Mouse (Mus musculus): ENCODE results near the gene Gm3676. TPM values are rescaled to one million over a fixed set of nuclear protein-coding genes. Genes with fewer than 3 reads are reported as not detected.
"Not testable (repeated sequence)": the region's sequence is repeated elsewhere in the genome, so short reads cannot be mapped to it uniquely, and the experiment has no call there.

Gene Gm3676
- not detected for total RNA-seq (2021)
- long read RNA-seq, experiment 1 = 0 reads
- long read RNA-seq, experiment 2 = 0 reads

DNA sequence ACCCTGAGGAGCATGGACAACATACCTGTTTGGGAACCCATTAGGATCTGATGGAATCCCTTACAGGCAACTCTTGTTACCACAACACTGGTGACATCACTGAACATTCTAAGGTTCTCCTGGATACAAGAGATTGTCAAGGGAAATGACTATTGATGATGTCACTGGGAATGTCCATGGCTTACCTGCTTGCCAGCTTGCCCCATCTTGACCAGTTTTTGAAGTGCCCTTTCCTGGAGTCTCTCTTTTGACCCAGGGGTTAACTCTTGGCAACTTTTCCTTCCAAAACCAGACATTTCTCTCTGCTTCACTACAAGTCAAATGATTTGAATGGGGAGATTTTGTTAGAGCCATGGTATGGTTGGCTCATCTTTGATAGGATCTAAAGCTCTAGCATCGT is at the start of gene Gm3676:
Gene Gm3676 (minus strand): TSS at position 101 of the 400 bp plus-strand sequence.
- DNase-seq; intact Hi-C loops (cut with DNase I): not testable (repeated sequence)

DNA sequence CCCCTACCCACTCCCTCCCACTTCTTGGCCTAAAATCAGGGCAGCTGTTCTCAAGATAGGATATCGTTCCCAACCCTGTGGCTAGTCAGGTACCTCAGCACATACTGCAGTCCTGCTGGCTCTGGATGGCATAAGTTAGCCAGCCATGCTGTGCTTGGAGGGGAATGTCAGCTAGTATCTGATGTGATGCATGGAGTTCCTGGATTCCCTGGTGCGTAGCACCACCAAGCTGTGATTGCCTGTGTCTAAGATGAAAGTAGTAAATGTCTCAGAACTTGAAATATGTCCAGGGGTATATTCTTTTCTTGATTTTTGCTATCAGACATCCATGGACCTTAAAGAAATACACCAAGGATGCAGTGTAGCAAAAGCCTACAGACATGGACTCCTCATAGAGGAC is 1.9 kb upstream of the Gm3676 start:
- DNase-seq; intact Hi-C loops (cut with DNase I): not testable (repeated sequence)

DNA sequence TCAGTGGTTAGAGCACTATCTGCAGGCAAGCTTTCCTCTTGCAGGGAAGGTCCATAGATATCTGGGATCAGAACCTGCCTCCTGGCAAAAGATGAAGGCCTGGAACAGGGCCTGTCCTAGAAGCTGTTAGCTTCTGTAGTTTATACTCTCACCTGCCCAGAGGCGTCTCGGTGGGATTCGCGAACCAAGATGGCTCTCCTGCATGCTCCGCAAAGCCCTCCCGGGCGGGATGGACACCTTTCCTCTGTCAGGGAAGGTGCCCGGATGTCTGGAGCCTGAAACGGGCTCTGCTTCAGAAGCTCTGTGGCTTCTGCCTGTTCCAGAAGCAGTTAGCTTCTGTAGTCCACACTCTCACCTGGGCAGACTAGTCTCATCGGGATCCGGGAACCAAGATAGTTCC is 16.1 kb downstream of the Gm3676 start:
- DNase-seq; intact Hi-C loops (cut with DNase I): not testable (repeated sequence)

DNA sequence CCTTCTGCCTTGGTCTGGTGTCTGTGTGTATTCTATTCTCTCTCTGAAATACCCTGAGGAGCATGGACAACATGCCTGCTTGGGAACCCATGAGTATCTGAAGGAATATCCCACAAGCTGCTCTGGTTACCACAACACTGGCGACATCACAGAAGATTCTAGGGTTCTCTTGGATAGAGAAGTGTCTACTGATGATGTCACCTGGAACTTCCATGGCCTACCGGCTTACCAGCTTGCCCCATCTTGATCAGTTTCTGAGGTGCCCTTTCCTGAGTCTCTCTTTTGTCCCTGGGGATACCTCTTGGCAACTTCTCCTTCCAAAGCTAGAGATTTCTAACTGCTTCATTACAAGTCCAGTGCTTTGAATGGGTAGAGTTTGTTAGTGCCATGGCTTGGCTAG is 21.8 kb downstream of the Gm3676 start, which contains the start of gene Gm3072:
Gene Gm3072 (minus strand): TSS at position 101 of the 400 bp plus-strand sequence.
- DNase-seq; intact Hi-C loops (cut with DNase I): not testable (repeated sequence)

DNA sequence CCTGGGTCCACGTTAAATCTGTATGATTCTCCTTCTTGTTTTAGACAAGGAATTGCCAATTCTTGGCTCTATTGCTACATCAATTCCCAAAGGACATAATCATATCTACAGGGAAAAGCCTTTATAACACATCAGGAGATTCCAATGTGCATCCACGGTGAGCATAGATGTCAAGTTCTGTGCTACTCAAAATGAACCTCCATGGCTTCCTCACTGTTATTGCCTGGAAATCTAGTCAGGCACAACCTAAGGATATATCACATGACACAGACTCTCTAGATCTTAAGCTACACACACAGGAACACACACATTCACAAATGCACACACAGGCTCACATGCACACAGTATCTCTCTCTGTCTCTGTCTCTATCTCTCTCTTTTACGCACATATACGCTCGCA is 23.8 kb downstream of the Gm3676 start:
- DNase-seq; intact Hi-C loops (cut with DNase I): not testable (repeated sequence)

DNA sequence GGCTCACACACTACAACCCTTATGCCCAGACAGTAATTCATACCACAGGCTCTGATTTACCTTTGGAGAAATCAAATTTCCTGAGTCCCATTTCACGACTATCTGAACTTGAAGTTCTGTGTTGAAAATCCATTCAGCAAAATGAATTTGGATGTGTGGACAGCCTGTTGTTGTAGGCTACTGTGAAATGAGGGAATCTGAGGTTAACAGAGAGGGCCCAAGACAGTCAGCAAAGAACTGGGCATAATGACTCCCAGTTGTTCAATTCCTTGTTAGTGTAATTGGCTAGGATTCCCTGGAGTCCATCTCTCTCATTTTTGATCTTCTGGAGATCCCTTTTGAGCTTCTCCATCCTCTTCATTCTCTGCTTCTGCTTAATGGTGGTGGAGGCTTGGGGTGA is 35.6 kb downstream of the Gm3676 start:
- DNase-seq; intact Hi-C loops (cut with DNase I): not testable (repeated sequence)

DNA sequence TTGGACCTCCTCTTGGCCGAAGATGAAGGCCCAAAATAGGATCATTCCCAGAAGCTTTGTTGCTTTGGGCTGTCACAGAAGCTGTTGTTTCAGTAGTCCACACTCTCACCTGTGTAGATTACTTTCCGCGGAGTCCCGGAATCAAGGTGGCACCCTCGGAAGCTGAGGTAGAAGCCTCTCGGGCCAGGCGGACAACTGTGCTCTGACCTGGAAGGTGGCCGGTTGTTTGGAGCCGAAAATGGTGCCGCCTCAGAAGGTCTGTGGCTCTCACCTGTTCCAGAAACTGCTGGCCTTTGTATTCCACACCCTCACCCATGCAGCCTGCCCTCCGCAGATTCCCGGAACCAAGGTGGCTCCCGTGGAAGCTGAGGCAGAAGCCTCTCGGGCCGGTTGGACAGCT is 45.4 kb downstream of the Gm3676 start:
- DNase-seq; intact Hi-C loops (cut with DNase I): not testable (repeated sequence)

Other genes with a start within 250 kb of the Gm3676 start
- gene Gm6482, start 238.2 kb downstream of the Gm3676 start, total RNA-seq (2021) = not detected
- gene Gm7954, start 193.0 kb downstream of the Gm3676 start, total RNA-seq (2021) = not detected
- not detected for gene Gm3486, start 157.0 kb downstream of the Gm3676 start, total RNA-seq (2021)
- not detected for gene Gm7970, start 90.9 kb downstream of the Gm3676 start, total RNA-seq (2021)
- gene 1700049E17Rik2, start 73.3 kb downstream of the Gm3676 start, total RNA-seq (2021) = not detected
- not detected for gene Gm3072, start 21.9 kb downstream of the Gm3676 start, total RNA-seq (2021)
- not detected for gene Gm8068, start 55.4 kb upstream of the Gm3676 start, total RNA-seq (2021)
- not detected for gene Gm7929, start 104.1 kb upstream of the Gm3676 start, total RNA-seq (2021)
- gene Gm47189, start 126.0 kb upstream of the Gm3676 start, total RNA-seq (2021) = not detected